Mouse (Mus musculus) retina, postnatal 1 day (tissue): ENCODE measurements around the gene Klhl25.
A peak's percentile ranks its signal among the peaks of the same experiment; 100 is the strongest.
"Not testable (repeated sequence)": the region's sequence is repeated elsewhere in the genome, so short reads cannot be mapped to it uniquely, and the experiment has no call there.

ENCODE experiments used
- DNase-seq: peaks from one replicate; pipeline ENCODE4 v3.0.0-alpha.2; 2012

Klhl25 gene

DNA sequence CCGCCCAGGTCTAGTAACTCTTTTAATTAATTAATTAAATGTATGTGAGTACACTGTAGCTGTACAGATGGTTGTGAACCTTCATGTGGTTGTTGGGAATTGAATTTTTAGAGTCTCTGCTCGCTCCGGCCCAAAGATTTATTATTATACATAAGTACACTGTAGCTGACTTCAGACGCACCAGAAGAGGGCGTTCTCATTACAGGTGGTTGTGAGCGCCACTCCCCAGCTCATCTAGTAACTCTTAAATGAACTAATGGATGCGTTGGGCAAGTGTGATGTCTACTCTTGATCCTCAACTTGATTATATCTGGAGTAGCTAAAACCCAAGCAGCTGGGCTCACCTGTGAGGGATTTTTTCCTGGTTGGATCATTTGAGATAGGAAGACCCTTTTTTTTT, 1.2 kb upstream of the Klhl25 start:
- DNase-seq: no peak

- DNase-seq: no peak
Observed at GRCm38 (mm10) chr7:75847489-75847888, 621 bp upstream of the Klhl25 start.

- peak; percentile 42 for DNase-seq
Observed at GRCm38 (mm10) chr7:75848776-75849670, 913 bp downstream of the Klhl25 start.

- not testable (repeated sequence) for DNase-seq
Observed at GRCm38 (mm10) chr7:75850396-75850795, 2.3 kb downstream of the Klhl25 start.

DNA sequence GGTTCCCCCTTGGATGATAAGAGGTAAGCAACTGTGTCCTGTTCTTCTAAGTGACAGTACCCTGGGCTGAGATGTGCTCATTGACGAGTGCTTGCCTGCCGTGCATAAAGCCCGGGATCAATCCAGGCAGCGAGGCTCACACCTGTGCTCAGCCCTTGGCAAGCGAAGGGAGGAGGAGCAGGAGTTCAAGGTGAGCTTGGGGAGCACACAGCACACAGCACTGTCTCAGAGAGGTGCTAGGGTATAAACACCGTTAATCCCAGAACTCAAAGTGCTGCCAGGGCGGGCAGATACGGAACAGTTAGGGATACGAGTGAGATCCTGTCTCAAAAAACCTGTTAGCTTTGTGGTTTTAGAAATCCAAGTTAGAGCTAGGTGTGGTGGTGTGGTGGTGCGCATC, 3.2 kb downstream of the Klhl25 start:
- DNase-seq: no peak

- DNase-seq: peak; percentile 95
Observed at GRCm38 (mm10) chr7:75852363-75852762, 4.3 kb downstream of the Klhl25 start.

GRCm38 (mm10) chr7:75853171-75853830, 5.2 kb downstream of the Klhl25 start:
- no peak for DNase-seq

GRCm38 (mm10) chr7:75854231-75854925, 6.3 kb downstream of the Klhl25 start:
- peak; percentile 84 for DNase-seq

DNA sequence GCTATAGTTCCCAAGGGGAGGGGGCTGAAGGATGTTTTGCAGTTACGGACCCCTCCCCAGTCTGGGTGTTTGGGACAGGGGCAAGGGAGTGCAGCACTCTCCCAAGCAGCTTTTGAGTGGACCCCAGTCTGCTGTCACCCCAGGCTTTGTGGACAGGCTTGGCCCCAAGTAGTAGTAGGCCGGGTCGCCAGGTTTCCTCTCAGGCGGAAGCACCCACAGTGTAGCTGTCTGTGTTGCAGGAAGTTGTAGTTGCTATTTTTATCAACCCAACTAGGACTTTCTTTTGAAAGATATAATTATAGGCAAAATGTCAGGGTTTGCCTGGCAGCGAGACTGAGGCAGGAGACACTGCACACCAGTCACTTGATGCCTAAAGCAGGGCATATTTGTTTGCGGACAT, 6.9 kb downstream of the Klhl25 start:
- no peak for DNase-seq

DNA sequence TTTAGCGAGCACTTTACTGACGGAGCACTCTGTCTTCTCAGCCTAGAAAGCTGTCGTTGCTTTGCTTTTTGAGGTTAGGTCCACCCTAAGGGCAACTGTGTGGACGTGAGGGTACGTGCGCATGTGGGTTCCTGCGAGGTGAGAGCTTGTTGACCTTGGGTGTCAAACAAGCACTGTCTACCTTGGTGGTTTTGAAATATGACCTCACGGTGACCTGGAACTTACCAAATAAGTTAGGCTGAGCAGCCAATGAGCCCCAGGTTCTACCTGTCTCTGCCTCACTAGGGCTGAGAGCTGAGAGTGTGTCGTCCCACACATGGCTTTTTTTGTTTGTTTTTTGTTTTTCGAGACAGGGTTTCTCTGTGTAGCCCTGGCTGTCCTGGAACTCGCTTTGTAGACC, 8.1 kb downstream of the Klhl25 start:
- DNase-seq: no peak

- DNase-seq: peak; percentile 27
Observed at GRCm38 (mm10) chr7:75859771-75860196, 11.7 kb downstream of the Klhl25 start.

DNA sequence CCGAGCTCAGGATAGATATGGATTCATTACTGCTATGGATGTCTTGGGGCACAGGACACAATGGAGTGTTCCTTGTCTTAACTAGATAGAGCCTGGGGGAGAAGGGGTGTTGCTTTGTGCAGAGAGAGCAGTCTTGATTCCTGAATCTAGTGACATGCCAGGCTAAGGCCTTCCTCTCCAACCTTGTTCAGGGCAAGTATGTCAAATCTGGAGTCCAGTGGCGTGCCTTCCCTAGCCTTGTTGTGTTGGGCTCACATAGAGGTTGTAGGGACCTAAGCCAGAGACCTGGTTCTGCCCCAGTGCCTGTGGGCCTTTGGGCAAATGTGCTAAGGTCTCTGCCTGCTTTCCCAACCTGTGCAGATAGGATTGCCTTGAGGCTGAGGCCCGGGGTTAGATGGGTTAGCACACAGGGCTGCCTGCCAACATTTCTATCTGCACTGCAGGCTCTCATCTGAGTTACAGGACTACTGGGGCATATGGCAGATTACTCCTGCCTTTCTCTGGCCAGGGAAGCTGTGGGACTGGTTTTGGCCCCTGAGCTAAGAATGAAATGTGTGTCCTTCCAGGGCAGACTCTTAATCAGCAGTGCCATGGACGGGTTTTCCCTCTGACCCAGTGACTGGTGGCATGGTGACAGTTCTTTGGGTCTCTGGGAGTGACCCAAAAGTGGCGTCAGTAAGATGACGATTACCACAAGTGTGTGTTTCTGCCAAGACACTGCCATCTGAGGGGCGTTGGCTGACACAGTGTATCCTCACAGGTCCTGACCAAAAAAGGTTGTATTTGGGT, 13.7 kb downstream of the Klhl25 start:
- DNase-seq: not testable (repeated sequence)

- DNase-seq: not testable (repeated sequence)
Observed at GRCm38 (mm10) chr7:75862427-75862781, 14.3 kb downstream of the Klhl25 start.

GRCm38 (mm10) chr7:75863248-75863911, 15.3 kb downstream of the Klhl25 start:
- DNase-seq: not testable (repeated sequence)

DNA sequence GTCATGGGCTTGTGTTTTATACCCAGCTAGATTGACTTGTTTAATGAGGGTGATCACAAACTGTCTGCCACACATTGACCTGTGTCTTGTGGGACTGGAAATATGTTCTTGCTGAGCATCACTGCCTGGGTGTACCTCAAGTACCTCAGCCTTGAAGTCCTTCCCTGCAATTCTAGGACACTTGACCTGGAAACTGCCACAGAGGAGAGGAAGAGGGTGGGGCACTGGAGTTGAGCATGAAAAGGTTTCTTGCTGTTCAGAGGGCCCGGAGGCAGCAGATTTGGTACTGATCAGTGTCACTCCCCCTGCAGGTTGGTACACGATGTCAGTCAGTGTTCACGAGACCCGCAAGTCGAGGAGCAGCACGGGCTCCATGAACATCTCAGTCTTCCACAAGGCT, 16.9 kb downstream of the Klhl25 start:
- no peak for DNase-seq

- DNase-seq: no peak
Observed at GRCm38 (mm10) chr7:75866557-75866956, 18.4 kb downstream of the Klhl25 start.

- DNase-seq: no peak
Observed at GRCm38 (mm10) chr7:75868687-75869086, 20.6 kb downstream of the Klhl25 start.

GRCm38 (mm10) chr7:75870551-75870950, 22.4 kb downstream of the Klhl25 start:
- DNase-seq: no peak

- no peak for DNase-seq
Observed at GRCm38 (mm10) chr7:75872255-75872654, 24.1 kb downstream of the Klhl25 start.

DNA sequence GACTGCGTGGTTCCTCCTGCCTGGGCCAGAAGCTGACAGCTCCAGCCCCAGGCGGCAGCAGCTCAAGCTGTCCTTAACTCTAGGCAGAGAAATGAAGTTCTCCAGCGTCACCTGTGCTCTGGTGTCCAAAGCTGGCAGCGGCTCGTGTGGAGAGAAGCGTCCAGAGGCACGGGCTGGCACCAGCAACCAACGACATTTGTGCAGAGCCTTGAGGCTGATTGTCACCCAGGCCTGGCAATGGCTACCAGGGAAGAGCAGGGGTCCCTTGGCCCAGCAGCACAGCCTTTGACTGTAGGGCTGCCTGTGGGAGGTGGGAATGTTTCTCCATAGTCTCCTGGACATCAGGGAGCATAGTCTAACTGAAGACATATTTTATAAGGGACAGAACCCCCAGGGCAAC, 24.6 kb downstream of the Klhl25 start:
- DNase-seq: no peak

DNA sequence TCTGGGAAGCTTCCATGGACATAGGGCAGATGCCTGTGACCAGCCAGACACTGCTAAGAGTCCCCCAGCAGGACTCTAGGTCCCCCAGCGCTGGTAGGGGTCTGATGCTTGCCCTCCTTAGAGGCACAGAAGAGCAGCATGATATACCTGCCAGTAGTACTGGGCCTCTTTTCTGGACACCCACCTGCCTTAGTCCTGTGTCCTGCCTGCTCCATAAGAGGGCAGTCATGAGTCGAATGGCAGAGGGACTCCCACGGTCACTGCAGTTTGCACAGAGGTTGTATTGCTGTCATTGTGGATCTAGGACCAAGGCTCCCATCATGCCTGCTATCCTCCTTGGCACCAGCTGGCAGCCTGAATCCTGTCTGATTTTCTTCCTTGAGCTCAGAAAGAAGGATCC, 25.1 kb downstream of the Klhl25 start:
- no peak for DNase-seq

GRCm38 (mm10) chr7:75873746-75874145, 25.6 kb downstream of the Klhl25 start:
- no peak for DNase-seq
